Mouse (Mus musculus) C2C12 (cell line): ENCODE measurements around the gene Guca2b.

Experiments
- CTCF ChIP-seq: IDR thresholded peaks from one replicate; pipeline ENCODE4 v1.5.1; 2011; ENCODE audit not compliant: control insufficient read depth, insufficient read depth, insufficient read length
- MAX ChIP-seq: IDR thresholded peaks from one replicate; pipeline ENCODE4 v1.6.1; 2011; ENCODE audit warnings: mild to moderate bottlenecking, control low read depth
- USF1 ChIP-seq: IDR thresholded peaks from one replicate; pipeline ENCODE4 v1.6.1; 2011; ENCODE audit warnings: low read depth, mild to moderate bottlenecking, control low read depth, moderate library complexity

DNA sequence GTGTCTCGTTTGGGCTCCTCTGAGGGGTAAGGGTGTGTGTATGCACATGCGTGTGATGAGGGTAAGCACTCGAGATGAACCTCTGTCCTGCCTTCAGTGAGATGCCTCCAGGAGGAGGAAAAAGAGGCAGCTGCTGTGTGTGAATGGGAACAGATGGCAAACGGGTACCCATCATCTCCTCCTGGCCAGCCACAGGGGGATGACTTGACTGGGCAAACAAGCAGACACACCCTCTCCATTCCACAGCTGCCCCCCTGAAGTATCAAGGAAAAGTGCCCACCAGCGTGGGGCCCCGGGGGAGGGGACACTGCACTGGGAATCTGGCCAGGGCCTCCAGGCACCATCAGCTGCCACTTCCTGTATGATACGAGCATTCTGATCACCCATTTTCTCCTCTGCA, 25.4 kb downstream of the Guca2b start:
- no peak for TF ChIP-seq CTCF
- TF ChIP-seq USF1: no peak
- no peak for TF ChIP-seq MAX
